Mouse (Mus musculus) heart, adult 2 months (tissue): ENCODE measurements at regions not wholly inside any gene's neighbourhood (a gene's known extent, or its start where the extent isn't known, plus 50 kb on each side); places are given as distances from the start of the nearest gene placed in this dataset.

Experiments used
- CTCF ChIP-seq: fragments of 200-600 bp; IDR thresholded peaks from 2 replicates; pipeline ENCODE4 v1.8.1; 2022; ENCODE audit warnings: antibody characterized with exemption, mild to moderate bottlenecking, moderate library complexity
- POLR2A ChIP-seq: fragments of 200-500 bp; IDR thresholded peaks from 2 replicates; pipeline ENCODE4 v1.6.1; 2011; ENCODE audit warnings: mild to moderate bottlenecking, low read depth, low read length, control low read depth; ENCODE audit not compliant: insufficient read depth

DNA sequence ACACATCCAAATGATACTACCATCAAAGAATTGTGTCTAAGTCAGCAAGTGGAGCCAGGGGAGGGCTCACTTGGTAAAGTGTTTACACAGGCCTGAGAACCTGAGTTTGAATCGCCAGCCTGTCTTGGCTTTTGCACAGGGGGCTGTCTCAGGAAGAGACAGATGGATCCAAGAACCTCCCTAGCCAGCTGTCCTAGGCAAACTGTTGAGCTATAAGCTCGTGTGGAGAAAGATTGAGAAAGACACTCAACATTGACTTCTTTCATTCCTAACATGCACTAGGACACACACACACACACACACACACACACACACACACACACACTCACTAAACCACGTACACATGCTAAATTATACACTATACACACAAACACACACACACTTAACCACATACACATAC lies 363.9 kb upstream of the Runx1 start:
- TF ChIP-seq CTCF (no peak), POLR2A (no peak)
